Mouse (Mus musculus) thymus, adult 2 months (tissue): ENCODE results near the gene Mamdc2.

Experiments used
- CTCF ChIP-seq: fragments of 200-500 bp; IDR thresholded peaks from 2 replicates; pipeline ENCODE4 v1.5.1; 2012; ENCODE audit warnings: mild to moderate bottlenecking, control low read depth, low read length, moderate library complexity, borderline replicate concordance; ENCODE audit not compliant: control insufficient read depth, poor library complexity, insufficient read depth; ENCODE audit errors: extremely low read depth
- POLR2A ChIP-seq: fragments of 200-500 bp; IDR thresholded peaks from 2 replicates; pipeline ENCODE4 v1.6.1; 2012; ENCODE audit warnings: mild to moderate bottlenecking, low read length, control low read depth, moderate library complexity; ENCODE audit not compliant: control insufficient read depth, poor library complexity, insufficient read depth; ENCODE audit errors: extremely low read depth

DNA sequence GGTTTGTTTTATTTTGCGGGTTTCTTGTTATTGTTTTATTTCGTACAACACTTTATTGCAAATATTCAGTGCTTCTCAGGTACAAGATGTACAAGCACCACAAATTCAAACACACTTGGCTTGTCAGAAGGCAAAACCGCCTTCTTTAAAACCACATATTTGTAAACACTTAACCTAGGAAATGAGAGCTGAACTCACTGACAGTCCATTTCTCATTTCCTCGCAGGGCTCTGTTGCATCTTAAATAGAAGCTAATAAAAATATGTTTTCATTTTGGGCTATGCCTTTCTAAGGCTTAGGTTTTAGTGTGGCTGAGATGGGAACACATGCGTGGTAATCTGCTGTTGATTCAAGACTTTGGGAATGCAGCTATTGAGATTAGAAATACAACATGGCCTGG lies 37.4 kb downstream of the Mamdc2 start:
- TF ChIP-seq POLR2A = no peak
- TF ChIP-seq CTCF = no peak
